Comparison of ENCODE assay signal across 8 mouse cellular contexts in genomic region chr13:18717185-18717584, GRCm38 (mm10). TPM values are rescaled to one million over a fixed set of nuclear protein-coding genes. Genes with fewer than 3 reads are reported as not detected.
A peak's percentile ranks its signal among the peaks of the same experiment; 100 is the strongest.
DNase-seq lines count a peak whose midpoint lies in the region; ATAC-seq lines count a peak whose summit lies in the region.

Gene Vps41 (plus strand): TSS chr13:18717286.

- H3K4me2 ChIP-seq in hindbrain, embryonic 15.5 days = peak within 1 kb of the TSS; percentile 56

- DNase-seq in T-cell, adult 2 months (ENCODE audit: low spot score) = peak; percentile 84
- DNase-seq in cerebellum, postnatal 36 days = peak; percentile 73 to 78
- peak; percentile 78 to 86 for DNase-seq in frontal cortex, postnatal 36 days (ENCODE audit: low spot score in 2 of 2)
- DNase-seq in left cerebral cortex, adult 11 months (ENCODE audit: low spot score) = peak; percentile 82
- DNase-seq in lung, postnatal 4 days = peak; percentile 78 to 80
- peak; percentile 76 for DNase-seq in retina, postnatal 7 days (ENCODE audit: low read depth, low spot score)
- peak; percentile 53 for DNase-seq in urinary bladder, adult 2 months (ENCODE audit: low spot score)

- H3K4me1 ChIP-seq in hindbrain, embryonic 15.5 days (replicated peaks) = peaks cover 10% of the 10 kb centered on the region

- no peaks in the 10 kb centered on the region for H3K36me3 ChIP-seq in hindbrain, embryonic 15.5 days

- peak within 1 kb of the TSS; percentile 66 for H3K27ac ChIP-seq in hindbrain, embryonic 15.5 days (replicated peaks)

- H3K9me3 ChIP-seq in hindbrain, embryonic 15.5 days = no peaks in the 10 kb centered on the region

- peak; percentile 99 for ATAC-seq in hindbrain, embryonic 15.5 days (ENCODE audit: low FRiP score, low read depth)

- WGBS in hindbrain, embryonic 15.5 days = under 1% methylated on average over 21 of the region's 21 CpGs

- no peaks in the 10 kb centered on the region for H3K27me3 ChIP-seq in hindbrain, embryonic 15.5 days

- peak within 1 kb of the TSS; percentile 80 for H3K4me3 ChIP-seq in hindbrain, embryonic 15.5 days

- peak within 1 kb of the TSS; percentile 76 for H3K9ac ChIP-seq in hindbrain, embryonic 15.5 days

RNA-seq across cellular contexts. Expression of gene Vps41, which starts in this region (rescaled TPM):
- polyA plus RNA-seq in hindbrain, embryonic 15.5 days (2015; fragmentation: Nextera tagmentation; extraction: Ambion mirVana) = 112 and 116 TPM in 2 replicates
- polyA plus RNA-seq in urinary bladder, adult 2 months (2012; rRNA removed) = 41.4 and 49.2 TPM in 2 replicates

Comparison
In these comparisons a context has a peak if more than half of its experiments do, and no peak if none do; other contexts are left out.
1. Peak in every context shown above with its lines: DNase-seq, ATAC-seq, H3K4me3 ChIP-seq and H3K27ac ChIP-seq.